Comparison of ENCODE assay signal across 8 mouse cellular contexts in genomic region chr4:65126451-65127290, GRCm38 (mm10). TPM values are rescaled to one million over a fixed set of nuclear protein-coding genes. Genes with fewer than 3 reads are reported as not detected.
DNase-seq lines count a peak whose midpoint lies in the region; ATAC-seq and TF ChIP-seq lines count a peak whose summit lies in the region.

No protein-coding gene starts in this region.

- peak; percentile 50; the same call in 1 of the 2 replicates for ATAC-seq in forebrain, embryonic 15.5 days (replicated peaks)
- ATAC-seq in hindbrain, embryonic 15.5 days (ENCODE audit: low FRiP score, low read depth): no peak
- ATAC-seq in liver, embryonic 12.5 days: no peak
- ATAC-seq in neural tube, embryonic 14.5 days (ENCODE audit: low read depth): peak; percentile 35; the same call in 1 of the 2 replicates

- H3K27ac ChIP-seq in forebrain, embryonic 15.5 days (replicated peaks): no peak overlapping the region
- no peak overlapping the region for H3K27ac ChIP-seq in hindbrain, embryonic 15.5 days (replicated peaks)
- H3K27ac ChIP-seq in liver, embryonic 12.5 days: no peak overlapping the region
- H3K27ac ChIP-seq in neural tube, embryonic 14.5 days (ENCODE audit: low read depth, low read length): no peak overlapping the region

- DNase-seq in embryo, embryonic 10 days (ENCODE audit: low spot score): peak; percentile 30
- DNase-seq in embryo, embryonic 9.5 days (ENCODE audit: extremely low spot score): no peak
- DNase-seq in brain, embryonic 14.5 days (ENCODE audit: low read depth): peak; percentile 93
- DNase-seq in spleen, adult 18-20 months: no peak

- H3K4me1 ChIP-seq in forebrain, embryonic 15.5 days: peaks cover 41% of the 10 kb centered on the region
- H3K4me1 ChIP-seq in hindbrain, embryonic 15.5 days (replicated peaks): peaks cover 29% of the 10 kb centered on the region
- H3K4me1 ChIP-seq in liver, embryonic 12.5 days: 0 out of 2 replicates have a peak, but pooled peaks cover 4% of the 10 kb centered on the region
- H3K4me1 ChIP-seq in neural tube, embryonic 14.5 days (ENCODE audit: control insufficient read depth, insufficient read depth, low read length): peaks cover 9% of the 10 kb centered on the region; the same call in 1 of the 2 replicates

- H3K4me2 ChIP-seq in forebrain, embryonic 15.5 days (replicated peaks): peak overlapping the region; percentile 95
- H3K4me2 ChIP-seq in hindbrain, embryonic 15.5 days: peak overlapping the region; percentile 97
- peak overlapping the region; percentile 67 for H3K4me2 ChIP-seq in liver, embryonic 12.5 days
- H3K4me2 ChIP-seq in neural tube, embryonic 14.5 days (ENCODE audit: low read depth, low read length): peak overlapping the region; percentile 97

- peak overlapping the region; percentile 53 for H3K4me3 ChIP-seq in forebrain, embryonic 15.5 days
- peak overlapping the region; percentile 58 for H3K4me3 ChIP-seq in hindbrain, embryonic 15.5 days
- peak overlapping the region; percentile 49 for H3K4me3 ChIP-seq in liver, embryonic 12.5 days
- peak overlapping the region; percentile 50 for H3K4me3 ChIP-seq in neural tube, embryonic 14.5 days (ENCODE audit: low read depth, low read length)

- H3K9me3 ChIP-seq in forebrain, embryonic 15.5 days: no peaks in the 10 kb centered on the region
- no peaks in the 10 kb centered on the region for H3K9me3 ChIP-seq in hindbrain, embryonic 15.5 days
- no peaks in the 10 kb centered on the region for H3K9me3 ChIP-seq in liver, embryonic 12.5 days (replicated peaks)
- no peaks in the 10 kb centered on the region for H3K9me3 ChIP-seq in neural tube, embryonic 14.5 days (ENCODE audit: control insufficient read depth, low read length)

- peaks cover 21% of the 10 kb centered on the region; the same call in 1 of the 2 replicates for H3K27me3 ChIP-seq in forebrain, embryonic 15.5 days
- H3K27me3 ChIP-seq in hindbrain, embryonic 15.5 days: peaks cover 9% of the 10 kb centered on the region; the same call in 1 of the 2 replicates
- peaks cover 52% of the 10 kb centered on the region for H3K27me3 ChIP-seq in liver, embryonic 12.5 days (replicated peaks)
- H3K27me3 ChIP-seq in neural tube, embryonic 14.5 days (ENCODE audit: control insufficient read depth, insufficient read depth, low read length): peaks cover 10% of the 10 kb centered on the region

- H3K9ac ChIP-seq in forebrain, embryonic 15.5 days (replicated peaks): peak overlapping the region; percentile 32; the same call in 1 of the 2 replicates
- H3K9ac ChIP-seq in hindbrain, embryonic 15.5 days: peak overlapping the region; percentile 27
- H3K9ac ChIP-seq in liver, embryonic 12.5 days: no peak overlapping the region
- H3K9ac ChIP-seq in neural tube, embryonic 14.5 days (replicated peaks; ENCODE audit: low read depth, low read length): no peak overlapping the region; the same call in 1 of the 2 replicates

- H3K36me3 ChIP-seq in forebrain, embryonic 15.5 days: no peaks in the 10 kb centered on the region
- no peaks in the 10 kb centered on the region for H3K36me3 ChIP-seq in hindbrain, embryonic 15.5 days
- H3K36me3 ChIP-seq in liver, embryonic 12.5 days: no peaks in the 10 kb centered on the region
- H3K36me3 ChIP-seq in neural tube, embryonic 14.5 days (ENCODE audit: control insufficient read depth, insufficient read depth, low read length): no peaks in the 10 kb centered on the region

- no peak for TF ChIP-seq CTCF in brain, embryonic 14.5 days (IDR thresholded peaks at IDR 0.05; ENCODE audit: borderline replicate concordance, extremely low read depth, insufficient read depth, insufficient read length)

- 1% methylated on average over 23 of the region's 23 CpGs for WGBS in forebrain, embryonic 15.5 days
- WGBS in hindbrain, embryonic 15.5 days: 4% methylated on average over 23 of the region's 23 CpGs
- 14% methylated on average over 23 of the region's 23 CpGs for WGBS in liver, embryonic 12.5 days (ENCODE audit: insufficient replicate concordance)
- WGBS in neural tube, embryonic 14.5 days: 3% methylated on average over 23 of the region's 23 CpGs

- no peak for TF ChIP-seq POLR2A in brain, embryonic 14.5 days (IDR thresholded peaks at IDR 0.05; ENCODE audit: borderline replicate concordance, extremely low read depth, insufficient read depth, insufficient read length, poor library complexity, severe bottlenecking)

RNA-seq across cellular contexts. Expression of gene Pappa, which starts 2.7 kb away (rescaled TPM):
- 0.49 and 1.0 TPM in 2 replicates for polyA plus RNA-seq in brain, embryonic 14.5 days (2012; rRNA removed)
- polyA plus RNA-seq in forebrain, embryonic 15.5 days (2015; fragmentation: Nextera tagmentation; extraction: Ambion mirVana): 0.39 and 0.42 TPM in 2 replicates
- 0.82 and 1.0 TPM in 2 replicates for polyA plus RNA-seq in hindbrain, embryonic 15.5 days (2015; fragmentation: Nextera tagmentation; extraction: Ambion mirVana)
- 0.11 and 0.15 TPM in 2 replicates for polyA plus RNA-seq in liver, embryonic 12.5 days (2016; fragmentation: Nextera tagmentation; extraction: Ambion mirVana)
- 1.1 and 1.2 TPM in 2 replicates for polyA plus RNA-seq in neural tube, embryonic 14.5 days (2014; fragmentation: Nextera tagmentation; extraction: Ambion mirVana)

Comparison
In these comparisons a context has a peak if more than half of its experiments do, and no peak if none do; other contexts are left out.
1. DNase-seq: peak in embryo, embryonic 10 days (single experiment) and brain, embryonic 14.5 days (single experiment); none in embryo, embryonic 9.5 days (single experiment) and spleen, adult 18-20 months (0 of 2).
2. ATAC-seq: peak in forebrain, embryonic 15.5 days (single experiment) and neural tube, embryonic 14.5 days (single experiment); none in hindbrain, embryonic 15.5 days (single experiment) and liver, embryonic 12.5 days (single experiment).
3. H3K9ac ChIP-seq: peak in forebrain, embryonic 15.5 days (single experiment) and hindbrain, embryonic 15.5 days (single experiment); none in liver, embryonic 12.5 days (single experiment) and neural tube, embryonic 14.5 days (single experiment).
4. Peak in every context shown above with its lines, with median percentiles within 50 percentile points of each other: H3K4me2 ChIP-seq and H3K4me3 ChIP-seq.